Mouse (Mus musculus) liver, postnatal 0 days (tissue): ENCODE data around the gene Gfra1.

Experiments used
- CTCF ChIP-seq: sonication (generic); IDR thresholded peaks from 2 replicates; pipeline ENCODE4 v1.5.1; 2016; ENCODE audit warnings: antibody characterized with exemption, low read depth
- EP300 ChIP-seq: IDR thresholded peaks from 2 replicates; pipeline ENCODE4 v1.6.1; 2016; ENCODE audit warnings: antibody characterized with exemption, low read depth, mild to moderate bottlenecking

GRCm38 (mm10) chr19:58199679-58200078 lies 256.0 kb downstream of the Gfra1 start:
- TF ChIP-seq CTCF: no peak
- TF ChIP-seq EP300: no peak
